Mouse (Mus musculus) neutrophil, adult 5-6 weeks (primary cell): ENCODE measurements around the gene Stn1. TPM values are rescaled to one million over a fixed set of nuclear protein-coding genes. Genes with fewer than 3 reads are reported as not detected.
"Not testable (repeated sequence)": the region's sequence is repeated elsewhere in the genome, so short reads cannot be mapped to it uniquely, and the experiment has no call there.

Experiments
- ATAC-seq: fragments of 151-379, 151-347 bp; 2 replicates; pipeline ENCODE4 v1.8.0; 2017; ENCODE audit warnings: mild to moderate bottlenecking, moderate TSS enrichment; ENCODE audit not compliant: insufficient number of reproducible peaks, poor library complexity, low FRiP score, severe bottlenecking; ENCODE audit errors: extremely low read depth
- total RNA-seq: library from RNA; stranded (forward); fragments of 200-1000 nt; gene quantifications from 2 replicates; pipeline ENCODE4 v1.2.3, GENCODE M21; 2017

Stn1 gene
- 25.0 and 26.6 TPM in 2 replicates for total RNA-seq

DNA sequence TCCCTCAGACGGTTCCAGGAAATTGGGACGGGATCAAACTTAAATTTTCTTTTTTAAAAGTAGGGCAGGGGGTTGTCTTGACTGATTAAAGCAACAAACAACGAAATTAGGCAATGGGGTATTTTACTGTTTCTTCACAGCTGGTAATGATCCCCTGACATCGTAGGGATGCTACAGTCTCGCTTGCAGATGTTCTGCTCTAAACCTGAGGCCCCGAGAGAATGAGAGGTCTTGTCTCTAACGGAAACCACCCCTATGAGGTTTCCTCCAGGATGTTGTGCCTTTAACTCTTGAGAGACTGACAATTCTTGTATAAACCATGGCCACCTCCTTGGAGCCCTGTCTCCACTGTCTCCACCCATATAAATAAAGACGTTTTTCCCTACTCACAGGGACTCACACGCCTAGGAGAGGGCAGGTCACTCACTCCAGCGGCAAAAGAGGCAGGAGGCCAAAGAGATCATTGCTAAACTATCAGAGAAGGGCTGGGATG lies at the start of gene Stn1:
Gene Stn1 (minus strand): TSS at position 208 of the 493 bp plus-strand sequence.
- ATAC-seq = peak; percentile 21; the same call in 1 of the 2 replicates

DNA sequence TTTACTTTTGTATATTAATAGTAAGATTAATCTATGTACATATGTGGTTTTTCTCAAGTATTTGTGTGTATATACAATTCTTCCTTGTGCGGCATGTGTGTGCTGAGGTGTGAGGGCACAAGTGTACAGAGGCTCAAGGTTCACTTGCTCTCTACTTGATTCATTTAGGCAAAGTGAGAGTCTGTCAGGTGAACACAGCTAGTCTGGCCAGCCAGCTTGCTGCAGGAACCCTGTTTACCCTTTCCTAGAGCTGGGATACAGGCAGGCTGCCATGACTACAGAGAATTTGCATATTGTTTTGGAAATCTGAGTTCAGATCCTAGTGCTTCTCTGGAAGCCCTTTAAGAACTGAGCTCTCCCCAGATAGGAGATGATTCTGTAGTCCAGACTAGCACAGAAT lies 49.7 kb upstream of the Stn1 start:
- ATAC-seq = no peak

GRCm38 (mm10) chr19:47585772-47586171 lies 48.5 kb upstream of the Stn1 start:
- no peak for ATAC-seq

- ATAC-seq = peak; percentile 19; the same call in 1 of the 2 replicates
These were observed 42.7 kb upstream of the Stn1 start for GRCm38 (mm10) chr19:47579788-47580631.

GRCm38 (mm10) chr19:47579225-47579787 lies 42.0 kb upstream of the Stn1 start, which contains the start of gene Slk:
Gene Slk, plus strand, starts transcription at chr19:47579678.
- ATAC-seq = peak; percentile 69

GRCm38 (mm10) chr19:47578581-47579224 lies 41.4 kb upstream of the Stn1 start:
- no peak for ATAC-seq

DNA sequence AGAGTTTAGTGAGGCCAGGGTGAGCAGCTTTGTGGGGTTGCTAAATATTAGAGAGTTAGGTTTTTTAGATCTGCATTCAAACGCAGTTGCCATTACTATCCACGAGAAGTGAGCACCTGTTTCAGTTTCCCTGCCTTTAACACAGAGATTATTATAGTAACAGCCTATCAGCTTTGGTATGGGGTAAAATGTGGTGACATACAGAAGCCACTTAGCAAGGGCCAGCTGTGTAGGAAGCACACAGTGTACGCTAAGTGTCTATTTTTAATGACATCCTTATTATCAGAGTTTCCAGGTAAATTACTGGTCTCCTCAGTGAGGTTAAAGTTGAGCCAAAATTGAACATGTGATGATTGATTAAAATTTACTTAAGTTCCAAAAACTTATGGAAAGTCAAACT lies 36.4 kb upstream of the Stn1 start:
- no peak for ATAC-seq

- not testable (repeated sequence) for ATAC-seq
These were observed 34.7 kb upstream of the Stn1 start for GRCm38 (mm10) chr19:47571981-47572380.

GRCm38 (mm10) chr19:47570042-47570441 lies 32.7 kb upstream of the Stn1 start:
- no peak for ATAC-seq

DNA sequence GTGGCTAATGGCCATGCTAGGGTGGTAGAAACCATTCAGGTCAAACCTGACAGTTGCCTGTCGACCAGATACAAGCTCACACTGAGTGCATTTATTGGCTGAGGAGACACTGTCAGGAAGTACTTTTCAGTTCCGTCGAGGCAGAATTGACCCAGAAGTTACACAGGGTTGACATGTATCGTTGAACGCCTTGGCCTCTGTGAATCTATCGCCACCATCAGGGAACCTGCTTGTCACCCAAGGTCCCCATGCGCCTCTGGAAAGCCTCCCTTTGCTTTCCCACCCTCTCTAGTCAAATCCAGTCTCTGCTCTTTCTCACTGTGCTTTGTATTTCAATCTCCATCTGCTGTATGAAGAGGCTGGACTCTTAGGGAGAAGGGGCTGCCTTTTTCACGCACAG lies 28.7 kb upstream of the Stn1 start:
- no peak for ATAC-seq

- no peak for ATAC-seq
These were observed 27.8 kb upstream of the Stn1 start for GRCm38 (mm10) chr19:47565031-47565654.

DNA sequence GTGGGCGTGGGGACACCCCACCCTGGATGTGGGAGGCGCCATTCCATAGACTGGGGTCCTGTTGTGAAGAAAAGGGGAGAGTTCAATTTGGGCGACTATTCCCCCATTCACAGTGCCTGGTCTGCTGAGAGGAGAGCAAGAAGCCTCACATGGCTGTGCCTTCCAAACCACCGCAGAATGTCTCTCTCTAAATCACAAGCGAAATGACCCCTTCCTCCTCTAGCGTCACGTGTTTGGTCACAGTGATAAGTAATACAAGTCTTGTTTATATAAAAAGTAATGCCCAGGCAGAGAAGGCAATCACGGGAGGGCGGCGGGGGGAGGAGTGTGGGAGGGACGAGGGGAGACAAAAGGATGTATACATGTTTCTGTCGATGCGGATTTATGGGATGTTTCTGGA lies 26.4 kb upstream of the Stn1 start:
- ATAC-seq = no peak

GRCm38 (mm10) chr19:47561996-47562441 lies 24.7 kb upstream of the Stn1 start:
- ATAC-seq = no peak

DNA sequence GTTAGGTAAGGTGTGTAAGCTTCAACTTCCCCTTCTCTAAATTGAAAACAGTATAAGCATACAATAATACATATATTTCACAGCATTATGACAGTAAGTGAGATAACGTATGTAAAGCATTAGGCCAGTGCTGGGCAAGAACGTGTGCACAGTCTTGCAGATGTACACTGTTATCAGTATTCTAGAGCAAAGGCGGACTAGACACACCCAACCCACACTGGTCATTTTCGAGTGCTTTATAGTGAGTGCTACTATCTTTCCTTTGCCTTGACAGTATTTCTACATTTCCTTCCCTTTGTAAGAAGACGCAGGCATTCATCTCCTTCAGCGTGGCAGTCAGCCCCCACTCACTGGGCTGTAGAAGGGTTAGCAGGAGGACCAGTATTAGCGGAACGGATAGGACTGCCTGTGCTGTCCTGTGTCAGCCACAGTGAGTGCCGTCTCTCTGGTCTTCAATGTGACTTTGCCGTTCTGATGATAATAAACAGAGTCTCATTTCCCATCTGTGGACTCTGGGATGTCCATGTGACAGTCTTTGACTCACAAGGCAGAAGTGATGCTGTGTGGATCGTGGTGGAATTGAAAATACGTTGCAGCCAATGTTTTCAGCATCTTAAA lies 23.3 kb upstream of the Stn1 start:
- ATAC-seq = no peak

- no peak for ATAC-seq
These were observed 22.6 kb upstream of the Stn1 start for GRCm38 (mm10) chr19:47559751-47560512.

DNA sequence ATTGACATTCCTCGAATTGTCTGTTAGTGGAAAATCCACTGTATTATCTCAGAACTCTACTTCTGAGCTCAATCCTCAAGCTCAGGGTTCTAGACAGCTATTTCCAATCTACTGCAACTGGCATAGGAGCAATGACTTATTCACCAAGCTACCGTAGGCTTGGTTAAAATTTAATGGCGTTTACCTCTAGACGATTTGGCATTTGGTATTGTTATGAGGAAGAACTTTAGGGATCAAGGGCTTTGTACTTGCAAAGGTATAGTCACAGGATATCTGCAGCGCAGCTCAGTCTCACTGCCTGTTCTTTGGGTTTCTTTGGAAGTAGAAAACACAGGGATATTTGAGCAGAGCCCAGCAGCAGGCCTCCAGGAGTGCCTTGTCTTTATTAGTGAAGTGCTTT lies 21.8 kb upstream of the Stn1 start:
- ATAC-seq = no peak

GRCm38 (mm10) chr19:47549584-47549983 lies 12.3 kb upstream of the Stn1 start:
- ATAC-seq = no peak

DNA sequence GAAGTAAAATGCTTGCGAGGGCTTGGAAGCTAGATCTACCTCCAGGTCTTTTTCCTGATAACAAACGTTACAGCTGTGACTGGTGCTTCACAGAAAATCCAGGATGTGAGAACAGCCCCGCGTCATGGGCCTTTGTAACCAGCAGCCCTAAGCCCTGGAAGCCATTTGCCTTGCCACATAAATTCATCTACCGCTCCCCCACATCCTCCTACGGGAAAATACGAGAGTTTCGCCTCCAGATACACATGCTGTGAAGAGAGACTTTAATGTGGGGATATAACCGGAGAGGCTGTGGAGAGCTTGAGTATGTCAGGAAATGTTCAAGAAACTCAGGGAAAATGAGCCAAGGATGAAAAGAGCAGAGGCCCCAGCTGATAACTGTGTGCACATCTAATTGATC lies 11.9 kb upstream of the Stn1 start:
- no peak for ATAC-seq
